Mouse (Mus musculus) CD8-positive naive resting alpha-beta T cell, adult 2 months (primary cell): ENCODE data around the gene Zfp978.
"Not testable (repeated sequence)": the region's sequence is repeated elsewhere in the genome, so short reads cannot be mapped to it uniquely, and the experiment has no call there.

ENCODE experiments used
- DNase-seq, 2 experiments: peaks; one replicate each; pipeline ENCODE4 v3.0.0; 2022; ENCODE audit warnings: low read depth in 2 of 2, low spot score in 2 of 2

Gene Zfp978

GRCm38 (mm10) chr4:147361003-147361402, at the start of gene Zfp978:
Gene Zfp978 (plus strand): TSS chr4:147361303.
- DNase-seq = not testable (repeated sequence)

GRCm38 (mm10) chr4:147335036-147335690, 25.9 kb upstream of the Zfp978 start:
- not testable (repeated sequence) for DNase-seq

DNA sequence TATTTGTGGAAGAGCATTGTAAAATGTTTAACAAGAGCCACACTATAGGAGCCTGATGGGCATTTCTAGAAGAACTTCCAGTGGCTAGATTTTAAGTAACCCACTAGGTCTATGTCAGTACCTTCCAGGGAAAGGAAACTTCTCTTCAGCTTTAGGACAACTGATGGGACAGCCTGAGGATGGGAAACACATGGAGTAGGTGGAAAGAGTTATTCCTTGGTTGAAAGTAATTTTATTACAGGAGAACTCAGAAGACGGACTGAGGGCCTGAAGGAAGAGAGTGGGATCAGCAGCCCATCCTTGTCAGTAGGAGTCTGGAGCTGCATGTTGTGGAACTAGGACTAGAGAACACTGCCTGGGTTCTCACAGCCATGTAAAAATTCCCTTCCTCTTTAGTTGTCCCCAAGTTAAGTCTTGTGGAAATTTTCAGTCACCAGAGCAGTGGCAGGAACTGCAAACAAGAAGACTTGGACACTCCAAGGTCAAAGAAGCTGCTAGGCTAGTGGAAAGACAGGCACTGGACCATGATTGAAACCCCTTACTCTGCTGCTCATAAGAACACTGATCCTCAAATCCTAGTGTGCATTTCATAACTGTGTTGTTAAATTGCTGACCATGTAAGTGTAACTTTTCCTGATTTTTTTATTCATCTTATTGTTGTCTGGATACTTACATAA, 25.3 kb upstream of the Zfp978 start:
- DNase-seq = not testable (repeated sequence)

DNA sequence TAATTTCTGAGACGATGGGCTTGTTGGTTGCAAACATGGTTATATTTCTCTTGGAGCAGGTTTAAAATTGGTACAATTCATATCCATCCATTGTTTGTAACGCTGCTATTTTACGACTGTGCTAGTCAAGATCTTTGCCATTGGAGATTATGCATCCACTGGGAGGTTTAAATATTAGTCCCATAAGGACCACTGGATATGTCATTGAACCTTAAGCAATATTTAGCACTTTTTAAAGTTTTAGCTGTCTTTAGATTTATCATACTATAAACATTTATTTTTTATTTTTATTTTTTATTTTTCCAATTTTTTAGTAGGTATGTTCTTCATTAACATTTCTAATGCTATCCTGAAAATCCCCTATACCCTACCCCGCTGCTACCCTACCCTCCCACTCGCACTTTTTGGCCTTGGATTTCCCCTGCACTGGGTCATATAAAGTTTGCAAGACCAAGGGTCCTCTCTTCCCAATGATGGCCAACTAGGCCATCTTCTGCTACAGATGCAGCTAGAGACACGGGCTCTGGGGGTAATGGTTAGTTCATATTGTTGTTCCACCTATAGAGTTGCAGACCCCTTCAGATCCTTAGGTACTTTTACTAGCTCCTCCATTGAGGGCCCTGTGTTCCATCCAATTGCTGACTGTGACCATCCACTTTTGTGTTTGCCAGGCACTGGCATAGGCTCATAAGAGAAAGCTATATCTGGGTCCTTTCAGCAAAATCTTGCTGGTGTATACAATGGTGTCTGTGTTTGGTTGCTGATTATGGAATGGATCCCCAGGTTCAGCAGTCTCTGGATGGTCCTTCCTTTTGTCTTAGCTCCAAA, 24.5 kb upstream of the Zfp978 start:
- DNase-seq = peak in 1 of 2 experiments; percentile 29

DNA sequence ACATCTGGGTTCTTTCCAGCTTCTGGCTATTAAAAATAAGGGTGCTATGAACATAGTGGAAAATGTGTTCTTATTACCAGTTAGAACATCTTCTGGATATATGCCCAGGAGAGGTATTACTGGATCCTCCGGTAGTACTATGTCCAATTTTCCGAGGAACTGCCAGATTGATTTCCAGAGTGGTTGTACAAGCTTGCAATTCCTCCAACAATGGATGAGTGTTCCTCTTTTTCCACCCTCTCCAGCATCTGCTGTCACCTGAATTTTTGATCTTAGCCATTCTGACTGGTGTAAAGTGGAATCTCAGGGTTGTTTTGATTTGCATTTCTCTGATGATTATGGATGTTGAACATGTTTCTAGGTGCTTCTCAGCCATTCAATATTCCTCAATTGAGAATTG, 23.6 kb upstream of the Zfp978 start:
- DNase-seq = not testable (repeated sequence)

- DNase-seq = no peak
These were observed 23.0 kb upstream of the Zfp978 start for GRCm38 (mm10) chr4:147338032-147338610.

DNA sequence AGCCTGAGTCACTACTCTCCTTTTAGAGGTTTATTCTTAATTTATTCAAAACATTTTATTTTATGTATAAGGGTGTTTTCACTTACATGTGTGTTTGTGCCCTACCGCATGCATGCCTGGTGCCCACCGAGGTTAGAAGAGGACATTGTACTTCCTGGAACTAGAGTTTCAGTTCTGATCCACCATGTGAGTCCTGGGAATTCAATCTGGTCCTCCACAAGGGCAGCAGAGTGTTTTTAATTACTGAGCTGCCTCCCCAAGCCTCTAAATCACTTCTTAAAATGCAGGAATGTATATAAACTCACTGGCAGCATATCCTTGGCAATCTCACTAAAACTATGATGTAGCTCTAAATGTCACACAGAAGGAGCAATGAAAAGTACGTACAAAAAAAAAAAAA, 22.4 kb upstream of the Zfp978 start:
- not testable (repeated sequence) for DNase-seq

DNA sequence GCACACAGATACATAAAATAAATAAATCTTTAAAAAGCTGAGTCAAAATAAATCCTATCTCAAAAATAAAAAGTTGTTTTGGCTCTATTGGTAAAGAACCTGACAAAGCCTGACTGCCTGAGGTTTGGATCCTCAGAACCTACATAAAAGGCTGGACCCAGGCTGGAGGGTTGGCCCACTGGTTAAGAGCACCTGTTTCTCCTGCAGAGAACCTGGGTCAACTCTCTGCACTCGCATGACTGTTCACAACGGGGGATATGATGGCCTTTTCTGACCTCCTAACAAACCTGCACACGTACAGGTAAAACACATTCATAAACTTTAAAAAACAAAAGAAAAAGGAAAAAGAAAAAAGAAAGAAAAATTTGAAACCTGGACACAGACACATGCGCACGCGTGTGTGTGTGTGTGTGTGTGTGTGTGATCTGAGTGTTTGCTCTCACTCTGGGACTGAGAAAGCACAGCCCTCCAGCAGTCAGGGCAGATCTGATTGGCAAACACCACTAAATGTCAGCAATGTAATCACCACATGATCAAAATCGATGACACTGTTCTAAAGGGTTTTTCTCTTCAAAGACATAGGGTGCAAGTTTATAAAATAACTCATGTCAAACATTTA, 21.4 kb upstream of the Zfp978 start:
- DNase-seq = not testable (repeated sequence)

- DNase-seq = not testable (repeated sequence)
These were observed 20.9 kb upstream of the Zfp978 start for GRCm38 (mm10) chr4:147340236-147340635.

DNA sequence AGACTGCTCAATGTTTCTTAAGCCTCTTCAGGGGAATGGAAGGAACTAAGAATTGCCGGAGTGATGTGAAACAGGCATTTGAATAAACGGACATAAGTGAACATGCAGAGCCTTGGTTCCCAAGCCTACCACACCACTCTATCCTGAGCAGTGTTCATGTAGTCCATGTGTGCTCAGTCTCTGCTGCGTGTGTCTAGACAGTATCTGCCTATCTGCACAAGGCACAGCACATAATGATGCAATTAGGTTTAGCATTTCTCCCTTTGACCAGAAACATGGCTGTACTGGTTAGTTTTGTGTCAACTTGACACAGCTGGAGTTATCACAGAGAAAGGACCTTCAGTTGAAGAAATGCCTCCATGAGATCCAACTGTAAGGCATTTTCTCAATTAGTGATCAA, 20.2 kb upstream of the Zfp978 start:
- not testable (repeated sequence) for DNase-seq

- peak in 1 of 2 experiments; percentile 37 for DNase-seq
These were observed 17.8 kb upstream of the Zfp978 start for GRCm38 (mm10) chr4:147343042-147343908.

DNA sequence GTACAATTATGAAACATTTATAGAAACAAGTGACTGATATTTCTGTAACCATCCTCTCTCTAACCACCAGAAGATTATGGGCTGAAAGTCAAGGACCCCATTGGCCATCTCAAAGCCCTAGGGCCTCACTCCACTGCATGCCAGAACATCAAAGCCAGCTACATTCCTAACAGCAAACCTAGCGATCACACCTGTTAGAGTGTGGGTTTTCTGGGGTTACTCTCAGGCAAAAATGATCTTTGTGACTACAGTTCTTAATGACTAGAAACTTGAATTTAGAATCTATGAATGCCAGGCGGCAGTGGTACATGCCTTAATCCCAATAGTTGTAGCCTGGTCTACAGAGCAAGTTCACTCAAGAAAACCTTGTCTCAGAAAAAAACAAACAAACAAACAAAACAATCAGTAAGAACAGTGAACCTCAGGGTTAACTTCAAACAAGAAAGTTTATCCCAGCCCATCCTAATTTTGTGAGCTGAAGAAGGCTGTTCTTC, 16.0 kb upstream of the Zfp978 start:
- not testable (repeated sequence) for DNase-seq

DNA sequence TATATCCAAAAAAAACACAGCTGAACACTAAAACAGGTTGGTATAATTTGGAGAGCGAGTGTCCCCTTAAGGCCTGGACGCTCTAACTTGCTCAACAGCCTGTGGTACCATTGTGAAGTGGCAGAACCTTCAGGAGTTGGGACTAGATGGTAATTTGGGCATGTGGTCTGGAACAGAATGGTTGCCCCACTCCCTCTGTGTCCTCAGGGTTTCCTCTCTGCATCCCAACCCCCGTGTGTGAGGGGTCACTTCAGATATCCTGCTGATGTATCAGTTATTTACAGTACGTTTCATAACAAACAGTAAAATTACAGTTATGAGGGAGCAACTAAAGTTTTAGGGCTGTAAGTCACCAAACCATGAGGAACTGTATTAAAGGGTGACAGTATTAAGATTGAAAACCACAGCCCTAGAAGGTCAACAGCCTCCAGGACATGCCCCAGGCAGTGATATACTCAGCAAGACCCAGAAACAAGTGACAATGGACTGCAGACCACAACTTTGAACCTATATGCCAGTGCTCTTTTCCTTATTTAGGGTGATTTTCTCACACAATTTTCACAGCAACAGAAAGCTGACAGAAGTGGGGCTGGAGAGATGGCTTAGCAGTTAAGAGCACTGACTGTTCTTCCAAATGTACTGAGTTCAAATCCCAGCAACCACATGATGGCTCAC, 14.6 kb upstream of the Zfp978 start:
- not testable (repeated sequence) for DNase-seq

DNA sequence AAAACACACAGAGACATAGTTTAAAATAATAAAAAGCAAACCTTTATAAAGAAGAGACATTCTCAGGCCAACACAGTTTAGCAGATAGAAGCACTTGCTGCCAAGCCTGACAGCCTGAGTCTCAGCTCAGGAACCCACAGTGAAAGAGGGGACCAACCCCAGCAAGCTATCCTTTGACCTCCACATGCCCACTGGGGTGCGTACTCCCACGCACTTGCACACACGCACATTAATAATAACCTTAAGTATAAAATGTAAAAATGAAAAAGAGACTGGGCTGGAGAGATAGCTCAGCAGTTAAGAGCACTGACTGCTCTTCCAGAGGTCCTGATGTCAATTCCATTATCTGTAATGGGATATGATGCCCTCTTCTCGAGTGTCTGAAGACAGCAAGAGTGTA, 13.8 kb upstream of the Zfp978 start:
- DNase-seq = not testable (repeated sequence)

DNA sequence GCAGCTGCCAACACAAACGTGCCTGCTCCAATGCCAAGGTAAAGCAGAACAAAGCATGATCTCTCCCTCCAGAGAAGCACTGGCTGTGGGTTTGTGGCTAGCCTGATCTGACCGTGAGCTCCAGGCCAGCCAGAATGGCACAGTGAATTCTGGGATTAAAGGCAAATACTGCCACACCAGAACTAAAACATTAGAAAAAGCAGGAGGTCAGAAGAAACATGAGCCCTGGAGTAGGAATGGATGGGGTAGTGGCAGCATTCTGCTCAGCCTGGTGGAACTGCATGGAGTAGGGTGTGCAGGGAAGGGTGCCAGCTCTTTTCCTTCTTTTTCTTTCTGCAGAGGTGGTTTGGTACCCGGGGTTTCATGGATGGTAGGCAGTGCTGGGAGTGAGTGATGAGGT, 13.2 kb upstream of the Zfp978 start:
- not testable (repeated sequence) for DNase-seq

DNA sequence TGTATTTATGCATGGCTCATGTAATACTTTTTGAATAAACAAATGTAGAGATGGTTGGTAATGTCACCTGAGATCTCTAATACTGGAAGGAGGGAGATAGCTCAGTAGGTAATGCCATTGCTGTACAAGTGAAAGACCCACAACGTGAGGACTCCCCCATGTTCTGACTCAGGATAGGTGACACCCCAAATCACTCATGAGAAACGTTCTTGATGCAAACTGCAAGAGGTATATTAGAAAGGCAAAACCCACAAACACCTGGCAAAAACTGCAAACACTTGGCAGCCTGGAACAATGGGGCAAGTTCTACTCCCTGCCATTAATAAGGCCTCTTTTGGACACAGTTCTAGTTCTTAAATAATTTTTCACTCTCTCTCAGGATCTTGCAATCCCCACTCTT, 12.7 kb upstream of the Zfp978 start:
- not testable (repeated sequence) for DNase-seq

DNA sequence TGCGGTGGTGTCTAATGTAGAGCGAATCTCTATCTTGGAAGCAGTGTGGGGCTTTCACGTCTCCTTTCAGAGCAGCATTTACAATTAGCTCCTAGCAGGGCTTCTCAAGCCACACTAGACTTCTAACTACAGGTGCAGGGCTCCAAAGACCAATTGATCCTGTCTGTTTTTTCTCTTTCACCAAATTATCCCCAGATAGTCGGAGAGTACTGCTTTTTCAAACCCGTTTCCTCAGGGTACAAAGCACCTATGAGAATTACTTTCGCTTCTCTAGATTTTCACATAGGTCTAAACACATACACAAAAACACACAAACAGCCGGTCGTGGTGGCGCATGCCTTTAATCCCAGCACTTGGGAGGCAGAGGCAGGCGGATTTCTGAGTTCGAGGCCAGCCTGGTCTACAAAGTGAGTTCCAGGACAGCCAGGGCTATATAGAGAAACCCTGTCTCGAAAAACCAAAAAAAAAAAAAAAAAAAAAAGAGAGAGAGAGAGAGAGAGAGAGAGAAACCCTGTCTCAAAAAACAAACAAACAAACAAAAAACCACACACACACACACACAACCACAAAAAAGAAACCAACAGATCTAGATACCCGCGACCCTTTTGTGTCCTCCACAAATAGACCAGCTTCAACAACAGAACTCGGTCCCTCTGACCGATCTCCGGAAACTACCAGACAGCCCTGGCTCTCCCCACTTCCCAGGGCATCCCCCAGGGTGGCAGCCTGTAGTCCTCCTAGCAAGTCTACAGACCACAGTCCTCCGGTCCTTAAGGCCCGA, 12.0 kb upstream of the Zfp978 start:
- not testable (repeated sequence) for DNase-seq

- DNase-seq = not testable (repeated sequence)
These were observed 11.3 kb upstream of the Zfp978 start for GRCm38 (mm10) chr4:147349687-147350415.
